14 mouse cellular contexts compared by ENCODE assay signal in genomic region chr14:56702644-56703043, GRCm38 (mm10).
"Had no signal": no experiment of that assay in that cellular context is flagged by ENCODE, and none has a peak within 500 bp of the region (broad histone marks: within the 10 kb centered on the region; RNA-seq: fewer than 3 reads in every experiment).

No protein-coding gene starts in this region.

- H3K27ac ChIP-seq: kidney, postnatal 0 days; layer of hippocampus, adult 2 months; limb, embryonic 13.5 days; midbrain, embryonic 15.5 days; neural tube, embryonic 12.5 days had no signal

- H3K9ac ChIP-seq: limb, embryonic 13.5 days; midbrain, embryonic 15.5 days; neural tube, embryonic 12.5 days had no signal

- H3K9me3 ChIP-seq: limb, embryonic 13.5 days; midbrain, embryonic 15.5 days; neural tube, embryonic 12.5 days had no signal

- H3K4me2 ChIP-seq: limb, embryonic 13.5 days; midbrain, embryonic 11.5 days; midbrain, embryonic 15.5 days; neural tube, embryonic 12.5 days had no signal

- DNase-seq: kidney, adult 9 months; kidney, postnatal 4 days; left cerebral cortex, postnatal 4 days; lung, adult 18-20 months; lung, postnatal 36 days; thymus, adult 18-20 months; thymus, postnatal 14 days had no signal

- H3K4me1 ChIP-seq: limb, embryonic 13.5 days; midbrain, embryonic 15.5 days; neural tube, embryonic 12.5 days had no signal

- H3K27me3 ChIP-seq: limb, embryonic 13.5 days; midbrain, embryonic 15.5 days; neural tube, embryonic 12.5 days had no signal

- H3K4me3 ChIP-seq: layer of hippocampus, adult 2 months; limb, embryonic 13.5 days; midbrain, embryonic 15.5 days; neural tube, embryonic 12.5 days had no signal

- ATAC-seq: intestine, postnatal 0 days; midbrain, embryonic 15.5 days had no signal
